Mouse (Mus musculus) embryo, embryonic 10.5 days (tissue): ENCODE data around the gene Rap2b.

Experiments used
- DNase-seq: peaks from one replicate; pipeline ENCODE4 v3.0.0-alpha.2; 2015; ENCODE audit warnings: low spot score

The Rap2b gene

GRCm38 (mm10) chr3:61361338-61361737, at the start of gene Rap2b:
TSS of gene Rap2b (plus strand) at chr3:61361638.
- DNase-seq: no peak

DNA sequence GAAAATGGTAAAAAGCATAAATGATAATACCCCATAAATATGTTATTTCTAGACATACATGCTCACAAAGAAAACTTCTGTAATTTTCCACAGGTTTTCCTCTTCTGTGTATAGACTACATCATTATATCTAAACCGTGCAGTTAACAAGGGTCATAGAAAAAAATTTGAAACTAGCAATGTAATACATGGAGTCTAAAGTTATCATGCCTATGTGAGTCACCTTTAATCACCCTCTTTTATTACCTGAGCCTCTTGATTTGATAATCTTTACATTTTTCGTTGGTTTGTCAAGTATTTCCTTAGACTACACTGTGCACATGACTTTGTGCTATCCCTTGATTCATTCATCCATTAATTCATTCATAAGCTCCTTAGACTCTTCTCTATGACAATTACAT, 46.4 kb upstream of the Rap2b start:
- no peak for DNase-seq

GRCm38 (mm10) chr3:61320031-61320430, 41.4 kb upstream of the Rap2b start:
- no peak for DNase-seq

DNA sequence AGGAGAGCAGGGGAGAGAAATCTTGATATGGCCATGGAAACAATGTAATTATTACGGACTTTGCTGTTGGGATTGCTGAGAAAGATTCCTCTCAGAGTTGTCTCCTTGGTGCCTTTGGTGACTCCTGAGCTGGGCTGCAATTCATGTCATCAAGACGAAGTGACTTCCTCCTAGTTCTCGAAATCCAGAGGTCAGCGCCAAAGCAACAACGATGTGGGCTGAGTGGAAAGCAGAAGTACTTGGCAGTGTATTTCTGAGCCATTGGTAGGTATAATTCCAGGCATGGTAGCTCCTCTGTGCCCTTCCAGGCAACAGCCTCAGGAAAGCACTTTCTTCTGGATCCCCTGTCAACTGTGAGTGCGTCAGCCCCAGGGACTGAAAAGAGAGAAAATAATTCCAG, 39.8 kb upstream of the Rap2b start:
- DNase-seq: no peak

- DNase-seq: no peak
Observed at GRCm38 (mm10) chr3:61336205-61336604, 25.2 kb upstream of the Rap2b start.

- DNase-seq: no peak
Observed at GRCm38 (mm10) chr3:61337230-61337629, 24.2 kb upstream of the Rap2b start.

DNA sequence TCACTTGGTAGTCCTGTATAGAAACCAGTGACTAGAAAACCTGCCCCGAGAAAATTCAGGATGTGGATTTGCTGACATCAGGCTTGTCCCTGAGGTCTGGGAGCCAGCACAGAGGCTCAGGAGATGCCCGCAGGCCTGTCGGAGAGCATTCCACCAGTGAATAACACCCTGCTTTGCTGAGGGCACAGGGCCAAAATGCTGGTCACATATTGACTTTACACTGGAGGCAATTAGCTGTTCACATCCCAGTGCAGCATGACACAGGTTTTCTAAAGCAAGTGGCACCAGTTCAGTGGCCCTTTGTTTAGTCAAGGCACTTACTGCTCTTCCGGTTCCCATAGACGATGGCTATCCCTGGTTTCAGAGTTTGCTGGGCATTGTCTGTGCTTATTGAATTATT, 21.1 kb upstream of the Rap2b start:
- no peak for DNase-seq

GRCm38 (mm10) chr3:61344031-61344430, 17.4 kb upstream of the Rap2b start:
- no peak for DNase-seq

- DNase-seq: no peak
Observed at GRCm38 (mm10) chr3:61345636-61346035, 15.8 kb upstream of the Rap2b start.

GRCm38 (mm10) chr3:61348036-61348614, 13.3 kb upstream of the Rap2b start:
- no peak for DNase-seq

DNA sequence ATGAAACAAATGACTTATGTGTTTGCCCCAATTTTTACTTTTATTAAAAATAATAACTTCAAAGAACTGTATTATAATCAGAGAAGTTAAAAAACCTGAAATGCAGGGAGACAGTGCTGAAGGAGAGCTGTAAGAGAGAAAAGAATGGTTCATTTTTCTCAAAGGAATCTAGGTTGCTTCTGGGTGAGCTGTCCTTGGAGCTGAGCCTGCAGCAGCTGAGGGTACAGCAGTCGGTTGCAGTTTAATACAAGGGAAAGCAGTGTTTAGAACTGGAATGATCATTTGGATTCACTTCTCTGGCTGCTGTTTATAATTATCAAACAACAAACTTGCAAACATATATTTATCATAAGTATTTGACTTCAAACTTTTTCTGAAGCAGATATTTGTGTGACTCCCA, 12.0 kb upstream of the Rap2b start:
- DNase-seq: no peak

- no peak for DNase-seq
Observed at GRCm38 (mm10) chr3:61355464-61355863, 6.0 kb upstream of the Rap2b start.

- DNase-seq: no peak
Observed at GRCm38 (mm10) chr3:61358107-61358506, 3.3 kb upstream of the Rap2b start.

GRCm38 (mm10) chr3:61358756-61359293, 2.6 kb upstream of the Rap2b start:
- DNase-seq: peak; percentile 17

DNA sequence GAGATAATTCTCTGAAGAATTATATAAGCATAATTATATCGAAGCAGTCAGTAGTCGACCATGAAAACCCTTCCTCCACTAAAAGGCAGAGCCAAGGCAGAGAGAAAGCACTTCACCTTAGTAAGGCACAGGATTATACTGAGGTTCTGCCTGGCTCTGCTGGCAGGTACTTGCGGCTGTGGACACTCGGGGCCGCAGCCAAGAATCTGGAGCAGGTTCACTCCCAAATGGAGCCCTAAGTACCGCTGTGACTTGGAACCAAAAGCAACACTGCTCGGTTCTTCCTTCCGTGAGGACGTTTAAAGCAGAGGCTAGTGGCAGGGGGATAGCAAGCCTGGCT, 1.4 kb downstream of the Rap2b start:
- no peak for DNase-seq

DNA sequence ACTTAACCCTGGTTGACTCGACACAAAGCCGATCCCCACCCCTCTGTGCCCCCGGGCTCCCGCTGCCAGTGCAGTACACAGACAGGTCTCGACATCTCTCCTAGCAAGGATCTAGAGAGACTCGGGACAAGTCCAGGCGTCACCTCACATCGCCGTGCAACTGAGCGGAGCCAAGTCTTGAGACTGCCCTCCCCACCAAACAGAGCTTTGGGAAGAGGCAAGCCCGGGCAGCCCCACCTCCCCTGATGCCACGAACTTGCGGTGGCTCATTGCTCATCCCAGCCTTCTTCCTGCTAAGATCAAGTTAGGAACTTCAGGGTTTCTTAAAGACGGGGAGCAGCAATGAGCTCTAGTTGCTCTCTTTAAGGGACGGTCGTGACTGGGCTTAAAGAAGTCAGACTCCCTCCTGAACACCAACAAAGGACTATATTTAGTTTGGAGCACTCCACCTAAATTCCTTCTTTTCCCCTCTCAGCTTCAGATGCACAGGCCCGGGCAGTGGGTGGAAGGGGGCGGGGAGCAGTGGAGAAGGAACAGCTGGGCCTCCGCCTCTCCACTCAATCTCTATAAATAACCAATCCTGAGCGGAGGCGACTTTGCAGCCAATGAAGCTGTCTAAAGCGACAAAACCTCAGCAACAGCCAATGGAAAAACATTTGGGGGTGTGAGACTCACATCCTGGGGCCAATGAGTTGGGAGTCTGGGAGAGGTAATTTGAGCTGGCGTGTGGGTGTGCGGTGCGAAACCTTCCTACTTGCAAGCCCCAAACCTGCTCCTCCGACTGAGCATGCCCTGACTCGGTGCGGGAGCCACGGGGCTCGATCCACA, 1.9 kb downstream of the Rap2b start:
- peak; percentile 98 for DNase-seq

GRCm38 (mm10) chr3:61363989-61364660, 2.7 kb downstream of the Rap2b start:
- peak; percentile 93 for DNase-seq

DNA sequence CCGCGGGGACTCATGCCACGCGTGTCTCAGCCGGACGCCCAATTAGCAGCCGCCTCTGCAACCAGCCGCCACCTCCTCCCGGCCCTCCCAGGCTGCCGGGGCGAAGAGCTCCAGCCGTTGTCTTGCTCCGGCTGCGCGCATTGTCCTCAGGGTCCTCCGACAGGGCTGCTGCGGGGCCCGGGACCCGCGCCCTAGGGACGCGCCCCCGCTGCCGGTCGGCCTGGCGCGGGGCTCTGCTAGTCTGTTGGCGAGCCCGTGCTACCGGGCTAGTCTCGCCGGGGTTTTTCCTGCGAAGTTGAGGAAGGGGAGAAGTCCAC, 3.2 kb downstream of the Rap2b start:
- no peak for DNase-seq

DNA sequence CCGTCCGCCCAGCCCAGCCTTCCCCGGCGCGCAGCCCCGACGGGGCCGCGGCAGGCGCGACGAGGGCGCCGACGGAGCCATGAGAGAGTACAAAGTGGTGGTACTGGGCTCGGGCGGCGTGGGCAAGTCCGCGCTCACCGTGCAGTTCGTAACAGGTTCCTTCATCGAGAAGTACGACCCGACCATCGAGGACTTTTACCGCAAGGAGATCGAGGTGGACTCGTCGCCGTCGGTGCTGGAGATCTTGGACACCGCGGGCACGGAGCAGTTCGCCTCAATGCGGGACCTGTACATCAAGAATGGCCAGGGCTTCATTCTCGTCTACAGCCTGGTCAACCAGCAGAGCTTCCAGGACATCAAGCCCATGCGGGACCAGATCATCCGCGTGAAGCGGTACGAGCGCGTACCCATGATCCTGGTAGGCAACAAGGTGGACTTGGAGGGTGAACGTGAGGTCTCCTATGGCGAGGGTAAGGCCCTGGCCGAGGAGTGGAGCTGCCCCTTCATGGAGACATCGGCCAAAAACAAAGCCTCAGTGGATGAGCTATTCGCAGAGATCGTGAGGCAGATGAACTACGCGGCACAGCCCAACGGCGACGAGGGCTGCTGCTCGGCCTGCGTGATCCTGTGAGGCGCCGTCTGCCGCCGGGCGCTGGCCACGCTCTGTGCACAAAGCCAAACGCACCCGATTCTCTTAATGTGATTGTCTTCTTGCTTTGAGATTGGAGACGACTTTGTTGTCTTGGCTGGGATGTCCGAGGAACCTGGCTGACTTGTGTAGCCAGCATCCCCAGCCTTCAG, 3.7 kb downstream of the Rap2b start:
- peak; percentile 61 for DNase-seq

DNA sequence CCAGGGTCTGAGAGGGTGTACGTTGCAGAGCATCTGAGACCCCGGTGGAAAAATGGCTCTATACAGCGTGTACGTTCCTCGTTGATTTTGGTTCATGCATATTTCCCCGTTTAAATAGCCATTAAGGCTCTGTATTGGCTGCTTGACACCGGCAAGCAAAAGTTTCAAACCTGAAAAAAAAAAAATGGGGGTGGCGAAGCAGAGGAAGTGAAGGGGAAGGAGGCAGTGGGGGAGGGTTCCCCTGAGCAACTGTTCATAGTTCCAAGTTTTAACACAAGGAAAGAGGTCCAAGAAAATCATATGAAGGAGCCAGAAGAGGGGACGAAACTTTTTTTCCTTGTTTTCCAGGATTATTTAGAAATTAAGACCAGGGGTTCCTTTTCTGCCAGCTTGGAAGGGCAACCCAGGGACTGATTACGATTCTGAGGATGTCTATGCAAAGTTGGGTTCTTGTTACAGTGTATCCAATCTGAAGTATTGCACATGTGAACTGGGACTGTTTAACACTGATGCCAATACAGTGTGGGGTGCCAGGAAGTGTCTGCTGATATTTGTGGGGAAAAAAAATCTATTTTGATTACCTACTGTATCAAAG, 4.4 kb downstream of the Rap2b start, which contains the start of gene B430305J03Rik:
TSS of gene B430305J03Rik (minus strand) at position 173 of the 595 bp plus-strand sequence.
- DNase-seq: peak; percentile 36

DNA sequence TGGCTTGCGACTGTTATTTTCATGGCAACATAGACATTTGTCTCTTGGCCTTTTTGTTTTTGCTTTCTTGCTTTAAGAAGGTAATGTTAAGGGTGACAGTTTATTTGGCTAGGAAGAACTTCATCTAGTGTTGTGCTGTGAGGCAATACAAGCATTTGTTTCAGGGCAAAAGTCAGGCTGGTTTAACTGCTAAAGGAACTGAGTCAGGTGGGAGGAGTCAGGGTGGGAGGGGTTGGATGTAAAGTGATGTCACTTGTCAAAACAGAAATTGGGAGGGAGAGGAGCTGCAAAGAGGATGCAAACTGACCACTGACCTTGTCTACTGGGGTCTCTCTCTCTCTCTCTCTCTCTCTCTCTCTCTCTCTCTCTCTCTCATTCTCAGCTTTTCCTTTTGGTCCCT, 7.0 kb downstream of the Rap2b start:
- no peak for DNase-seq

DNA sequence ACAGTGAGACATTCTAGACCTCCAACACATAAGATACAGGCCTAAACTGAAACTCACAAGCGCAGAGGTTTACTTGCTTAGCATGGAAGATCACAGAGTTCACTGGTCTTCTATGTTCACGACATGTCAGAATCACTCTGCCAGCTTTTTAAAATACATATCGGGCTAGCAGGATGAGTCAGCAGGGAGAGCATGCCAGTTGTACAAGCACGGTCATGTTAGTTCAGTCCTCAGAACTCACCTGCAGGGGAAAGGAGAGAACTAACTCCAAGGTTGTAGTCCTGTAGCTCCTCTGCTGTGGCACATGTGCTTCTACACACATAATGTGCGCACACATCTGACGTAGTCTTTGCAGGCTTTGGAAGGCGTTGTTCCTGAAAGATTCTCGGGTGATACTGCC, 14.6 kb downstream of the Rap2b start:
- DNase-seq: no peak
